Mouse (Mus musculus) hindbrain, embryonic 14.5 days (tissue): ENCODE measurements at regions not wholly inside any gene's neighbourhood (a gene's known extent, or its start where the extent isn't known, plus 50 kb on each side); places are given as distances from the start of the nearest gene placed in this dataset.

ENCODE experiments used
- ATAC-seq: fragments of 200-750 bp; cut with Nextera tagmentation; 2 replicates; pipeline ENCODE4 v1.8.0; 2017; ENCODE audit warnings: moderate number of reproducible peaks, mild to moderate bottlenecking, moderate TSS enrichment, moderate library complexity; ENCODE audit not compliant: low FRiP score
- DNase-seq: peaks from one replicate; pipeline ENCODE4 v3.0.0-alpha.2; 2015; ENCODE audit warnings: low spot score
- H3K27ac ChIP-seq: fragments of 300-500 bp; sonication (generic); 2 replicates; pipeline ENCODE4 v1.5.1; 2014; ENCODE audit warnings: mild to moderate bottlenecking, moderate library complexity
- H3K27me3 ChIP-seq: fragments of 300-500 bp; sonication (generic); 2 replicates; pipeline ENCODE4 v1.6.1; 2014; ENCODE audit warnings: mild to moderate bottlenecking, low read length, mixed read lengths; ENCODE audit not compliant: control insufficient read depth, insufficient read depth
- H3K36me3 ChIP-seq: fragments of 300-500 bp; sonication (generic); replicated peaks from 2 replicates; pipeline ENCODE4 v1.6.1; 2014; ENCODE audit not compliant: control insufficient read depth, insufficient read depth
- H3K4me1 ChIP-seq: fragments of 300-500 bp; sonication (generic); replicated peaks from 2 replicates; pipeline ENCODE4 v1.6.1; 2014; ENCODE audit warnings: antibody characterized with exemption, low read length, mixed read lengths; ENCODE audit not compliant: control insufficient read depth, insufficient read depth
- H3K4me2 ChIP-seq: fragments of 300-500 bp; sonication (generic); replicated peaks from 2 replicates; pipeline ENCODE4 v1.6.1; 2014; ENCODE audit warnings: mild to moderate bottlenecking, moderate library complexity
- H3K4me3 ChIP-seq: fragments of 300-500 bp; sonication (generic); replicated peaks from 2 replicates; pipeline ENCODE4 v1.5.1; 2014; ENCODE audit warnings: mild to moderate bottlenecking, low read length
- H3K9ac ChIP-seq: fragments of 300-500 bp; sonication (generic); 2 replicates; pipeline ENCODE4 v1.6.1; 2014
- H3K9me3 ChIP-seq: fragments of 300-500 bp; sonication (generic); 2 replicates; pipeline ENCODE4 v1.6.1; 2016; ENCODE audit warnings: low read length; ENCODE audit not compliant: control insufficient read depth
- WGBS: fragments of 180-500 bp; shearing (Covaris S2); extraction: QIAGEN DNeasy Blood & Tissue Kit; methylation state at CpG from one replicate; pipeline ENCODE4 v1.1.7; 2014; 5-methylcytosine and 5-hydroxymethylcytosine counted together

DNA sequence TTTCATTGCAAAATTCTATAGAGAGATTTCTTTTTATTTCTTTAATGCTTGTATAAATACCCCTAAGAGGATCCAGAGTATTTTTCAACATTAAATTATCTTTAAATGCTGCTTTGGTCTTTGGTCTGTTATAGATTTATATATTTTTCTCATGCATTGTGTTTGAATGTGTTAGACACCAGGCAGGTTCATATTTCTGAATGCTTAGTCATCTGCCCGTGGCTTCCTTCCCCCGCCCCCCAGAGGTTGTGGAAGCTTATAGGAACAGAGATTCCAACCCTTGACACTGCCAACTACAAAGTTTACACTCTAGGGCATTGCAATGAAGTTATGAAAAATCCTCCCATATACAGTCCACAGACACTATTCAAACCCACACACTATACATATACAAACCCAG is 1066.6 kb downstream of the Efnb2 start:
- Histone ChIP-seq H3K27ac (no peak overlapping the region), H3K4me3 (no peak overlapping the region), H3K9me3 (no peaks in the 10 kb centered on the region), H3K9ac (no peak overlapping the region), H3K4me2 (no peak overlapping the region), H3K27me3 (no peaks in the 10 kb centered on the region), H3K36me3 (no peaks in the 10 kb centered on the region), H3K4me1 (no peaks in the 10 kb centered on the region)
- no peak for ATAC-seq
- WGBS = 91% methylated on average over 2 of the region's 2 CpGs
- no peak for DNase-seq

- DNase-seq (no peak), ATAC-seq (no peak)
- Histone ChIP-seq H3K4me1 (no peaks in the 10 kb centered on the region), H3K27me3 (no peaks in the 10 kb centered on the region), H3K9ac (no peak overlapping the region), H3K36me3 (no peaks in the 10 kb centered on the region), H3K4me2 (no peak overlapping the region), H3K27ac (no peak overlapping the region), H3K4me3 (no peak overlapping the region), H3K9me3 (no peaks in the 10 kb centered on the region)
- 17% methylated on average over 3 of the region's 3 CpGs for WGBS
These were observed 1085.4 kb downstream of the Efnb2 start for GRCm38 (mm10) chr8:7575641-7576040.

- ATAC-seq = no peak
- DNase-seq = peak; percentile 30
- H3K4me2 ChIP-seq = no peak overlapping the region
- no peaks in the 10 kb centered on the region for H3K9me3 ChIP-seq
- no peaks in the 10 kb centered on the region for H3K27me3 ChIP-seq
- H3K4me1 ChIP-seq = no peaks in the 10 kb centered on the region
- no peak overlapping the region for H3K27ac ChIP-seq
- H3K9ac ChIP-seq = no peak overlapping the region
- H3K4me3 ChIP-seq = no peak overlapping the region
- WGBS = 40% methylated on average over 2 of the region's 2 CpGs
- no peaks in the 10 kb centered on the region for H3K36me3 ChIP-seq
These were observed 1100.4 kb downstream of the Efnb2 start for GRCm38 (mm10) chr8:7560645-7561044.

GRCm38 (mm10) chr8:7554756-7555155 is 1106.3 kb downstream of the Efnb2 start:
- DNase-seq (no peak), ATAC-seq (no peak)
- H3K4me3 ChIP-seq = no peak overlapping the region
- no peaks in the 10 kb centered on the region for H3K4me1 ChIP-seq
- WGBS = 52% methylated on average over 3 of the region's 3 CpGs
- no peaks in the 10 kb centered on the region for H3K27me3 ChIP-seq
- H3K36me3 ChIP-seq = no peaks in the 10 kb centered on the region
- H3K4me2 ChIP-seq = no peak overlapping the region
- H3K27ac ChIP-seq = no peak overlapping the region
- no peaks in the 10 kb centered on the region for H3K9me3 ChIP-seq
- no peak overlapping the region for H3K9ac ChIP-seq
